Mouse (Mus musculus): ENCODE measurements around the gene Olfr986.

GRCm38 (mm10) chr9:40235220-40235619 lies 54.5 kb downstream of the Olfr986 start:
- TF ChIP-seq POLR2A (IDR thresholded peaks at IDR 0.05; ENCODE audit: borderline replicate concordance, extremely low read depth, insufficient read depth, insufficient read length, poor library complexity, severe bottlenecking) (no peak), CTCF (IDR thresholded peaks at IDR 0.05; ENCODE audit: borderline replicate concordance, extremely low read depth, insufficient read depth, insufficient read length) (no peak)
